Mouse (Mus musculus) limb, embryonic 14.5 days (tissue): ENCODE results near the gene Nlrp6. TPM values are rescaled to one million over a fixed set of nuclear protein-coding genes. Genes with fewer than 3 reads are reported as not detected.
A peak's percentile ranks its signal among the peaks of the same experiment; 100 is the strongest.
"Not testable (repeated sequence)": the region's sequence is repeated elsewhere in the genome, so short reads cannot be mapped to it uniquely, and the experiment has no call there.

Experiments
- ATAC-seq: fragments of 200-750 bp; cut with Nextera tagmentation; 2 replicates; pipeline ENCODE4 v1.8.0; 2017; ENCODE audit warnings: low read depth, moderate number of reproducible peaks, moderate TSS enrichment; ENCODE audit not compliant: low FRiP score
- DNase-seq: peaks from one replicate; pipeline ENCODE4 v3.0.0-alpha.2; 2015; ENCODE audit warnings: low spot score
- H3K27ac ChIP-seq: fragments of 300-500 bp; sonication (generic); replicated peaks from 2 replicates; pipeline ENCODE4 v1.5.1; 2014; ENCODE audit warnings: low read depth, mild to moderate bottlenecking, low read length, moderate library complexity, mixed read lengths
- H3K27me3 ChIP-seq: fragments of 300-500 bp; sonication (generic); 2 replicates; pipeline ENCODE4 v1.6.1; 2014; ENCODE audit warnings: low read length, mixed read lengths; ENCODE audit not compliant: control insufficient read depth, insufficient read depth
- H3K36me3 ChIP-seq: fragments of 300-500 bp; sonication (generic); 2 replicates; pipeline ENCODE4 v1.6.1; 2014; ENCODE audit warnings: mild to moderate bottlenecking, low read length, moderate library complexity, mixed read lengths; ENCODE audit not compliant: control insufficient read depth, insufficient read depth
- H3K4me1 ChIP-seq: fragments of 300-500 bp; sonication (generic); 2 replicates; pipeline ENCODE4 v1.6.1; 2014; ENCODE audit warnings: antibody characterized with exemption, low read length, mixed read lengths; ENCODE audit not compliant: control insufficient read depth, insufficient read depth
- H3K4me2 ChIP-seq: fragments of 300-500 bp; sonication (generic); replicated peaks from 2 replicates; pipeline ENCODE4 v1.6.1; 2014; ENCODE audit warnings: low read depth, mild to moderate bottlenecking, low read length, moderate library complexity; ENCODE audit not compliant: severe bottlenecking
- H3K4me3 ChIP-seq: fragments of 300-500 bp; sonication (generic); replicated peaks from 2 replicates; pipeline ENCODE4 v1.5.1; 2014; ENCODE audit warnings: low read length
- H3K9ac ChIP-seq: fragments of 300-500 bp; sonication (generic); 2 replicates; pipeline ENCODE4 v1.6.1; 2014; ENCODE audit warnings: mild to moderate bottlenecking, low read depth, low read length, moderate library complexity; ENCODE audit not compliant: severe bottlenecking
- H3K9me3 ChIP-seq: fragments of 300-500 bp; sonication (generic); 2 replicates; pipeline ENCODE4 v1.6.1; 2016; ENCODE audit warnings: low read length; ENCODE audit not compliant: control insufficient read depth
- POLR2A ChIP-seq: fragments of 200-500 bp; IDR thresholded peaks from 2 replicates; pipeline ENCODE4 v1.8.0; 2012; ENCODE audit warnings: inconsistent platforms, mild to moderate bottlenecking, moderate library complexity, borderline replicate concordance; ENCODE audit not compliant: insufficient read depth, insufficient read length; ENCODE audit errors: extremely low read depth
- WGBS: fragments of 180-500 bp; shearing (Covaris S2); extraction: QIAGEN DNeasy Blood & Tissue Kit; methylation state at CpG from one replicate; pipeline ENCODE4 v1.1.7; 2014; 5-methylcytosine and 5-hydroxymethylcytosine counted together
- polyA plus RNA-seq, 2 experiments: library from polyadenylated mRNA; depleted of rRNA in 1 of 2; stranded (reverse) in 1 of 2; unstranded in 1 of 2; fragments of >200 nt; fragmentation: Nextera tagmentation in 1 of 2; extraction: Ambion mirVana in 1 of 2; gene quantifications; 2 replicates each; pipeline versions ENCODE4 v1.2.1 to v1.2.3; 2012 to 2014

Nlrp6 gene
- polyA plus RNA-seq, 2 experiments, result 0.05 TPM; not detected in 1

- H3K4me1 ChIP-seq, result peaks cover 23% of the 10 kb centered on the region
- no peak for TF ChIP-seq POLR2A
- no peaks in the 10 kb centered on the region for H3K36me3 ChIP-seq
- 16% methylated on average over 14 of the region's 14 CpGs for WGBS
- 0 out of 2 replicates have a peak overlapping the region, but pooled peaks have one; percentile 10 for H3K4me2 ChIP-seq
- DNase-seq, result peak; percentile 79
- no peaks in the 10 kb centered on the region for H3K9me3 ChIP-seq
- H3K27me3 ChIP-seq, result no peaks in the 10 kb centered on the region
- peak; percentile 64; the same call in 1 of the 2 replicates for ATAC-seq
- no peak overlapping the region for H3K9ac ChIP-seq
- peak overlapping the region; percentile 52 for H3K27ac ChIP-seq
- H3K4me3 ChIP-seq, result no peak overlapping the region
Measured at GRCm38 (mm10) chr7:140973396-140974165, 52.9 kb downstream of the Nlrp6 start.

DNA sequence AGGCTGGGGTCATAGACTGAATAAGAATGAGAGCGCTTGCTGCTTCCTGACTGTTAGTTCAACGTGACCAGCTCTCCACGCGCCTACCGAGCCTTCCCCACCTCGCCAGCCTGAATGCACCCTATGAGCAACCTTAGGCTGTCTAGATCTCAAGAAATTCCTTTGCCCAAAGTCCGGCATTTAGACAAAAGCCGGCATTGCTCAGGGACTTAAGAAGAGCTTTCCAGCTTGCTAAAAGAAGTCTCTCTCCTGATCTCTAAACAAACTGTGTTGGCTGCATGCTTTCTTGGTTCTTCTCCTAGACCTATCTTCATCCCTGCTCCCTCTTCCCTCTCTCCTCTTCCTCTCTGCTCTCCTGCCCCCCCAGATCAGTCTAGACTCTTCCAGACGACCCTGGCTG lies 54.2 kb downstream of the Nlrp6 start:
- WGBS, result 32% methylated on average over 9 of the region's 9 CpGs
- no peaks in the 10 kb centered on the region for H3K27me3 ChIP-seq
- peaks cover 23% of the 10 kb centered on the region for H3K4me1 ChIP-seq
- H3K4me3 ChIP-seq, result no peak overlapping the region
- no peak overlapping the region for H3K4me2 ChIP-seq
- no peak overlapping the region for H3K27ac ChIP-seq
- no peak overlapping the region for H3K9ac ChIP-seq
- no peaks in the 10 kb centered on the region for H3K36me3 ChIP-seq
- TF ChIP-seq POLR2A, result no peak
- ATAC-seq (no peak), DNase-seq (no peak)
- H3K9me3 ChIP-seq, result no peaks in the 10 kb centered on the region

GRCm38 (mm10) chr7:140975465-140975864 lies 54.8 kb downstream of the Nlrp6 start:
- no peaks in the 10 kb centered on the region for H3K9me3 ChIP-seq
- DNase-seq, result no peak
- WGBS, result 17% methylated on average over 3 of the region's 3 CpGs
- no peak for TF ChIP-seq POLR2A
- no peak for ATAC-seq
- H3K27ac ChIP-seq, result no peak overlapping the region
- no peak overlapping the region for H3K4me3 ChIP-seq
- H3K4me1 ChIP-seq, result peaks cover 23% of the 10 kb centered on the region
- H3K27me3 ChIP-seq, result no peaks in the 10 kb centered on the region
- no peak overlapping the region for H3K9ac ChIP-seq
- H3K4me2 ChIP-seq, result no peak overlapping the region
- H3K36me3 ChIP-seq, result no peaks in the 10 kb centered on the region

GRCm38 (mm10) chr7:140976720-140977119 lies 56.0 kb downstream of the Nlrp6 start:
- H3K36me3 ChIP-seq, H3K9ac ChIP-seq, ATAC-seq, H3K27me3 ChIP-seq, H3K4me2 ChIP-seq, H3K9me3 ChIP-seq, H3K27ac ChIP-seq, H3K4me3 ChIP-seq, DNase-seq: not testable (repeated sequence)
- peaks cover 15% of the 10 kb centered on the region for H3K4me1 ChIP-seq
- 94% methylated on average over 9 of the region's 9 CpGs for WGBS

Other genes starting within 250 kb of the Nlrp6 start
- 0.04 and 0.06 TPM in 2 replicates for gene Olfr45, start 239.0 kb upstream of the Nlrp6 start, polyA plus RNA-seq (2012; rRNA removed)
- not detected in 2 replicates for gene Olfr45, start 239.0 kb upstream of the Nlrp6 start, polyA plus RNA-seq (2014; fragmentation: Nextera tagmentation; extraction: Ambion mirVana)
- gene Olfr541, start 223.6 kb upstream of the Nlrp6 start, polyA plus RNA-seq (2012; rRNA removed), result not detected in 2 replicates
- gene Olfr541, start 223.6 kb upstream of the Nlrp6 start, polyA plus RNA-seq (2014; fragmentation: Nextera tagmentation; extraction: Ambion mirVana), result not detected in 2 replicates
- 0.05 and 0.12 TPM in 2 replicates for gene Cyp2e1, start 157.2 kb upstream of the Nlrp6 start, polyA plus RNA-seq (2012; rRNA removed)
- gene Cyp2e1, start 157.2 kb upstream of the Nlrp6 start, polyA plus RNA-seq (2014; fragmentation: Nextera tagmentation; extraction: Ambion mirVana), result not detected in 2 replicates
- gene Syce1, start 133.1 kb upstream of the Nlrp6 start, polyA plus RNA-seq (2012; rRNA removed), result 0.39 and 0.55 TPM in 2 replicates
- 0.54 and 0.66 TPM in 2 replicates for gene Syce1, start 133.1 kb upstream of the Nlrp6 start, polyA plus RNA-seq (2014; fragmentation: Nextera tagmentation; extraction: Ambion mirVana)
- 0.83 and 0.93 TPM in 2 replicates for gene Zfp941, start 98.7 kb upstream of the Nlrp6 start, polyA plus RNA-seq (2012; rRNA removed)
- 1.3 and 1.5 TPM in 2 replicates for gene Zfp941, start 98.7 kb upstream of the Nlrp6 start, polyA plus RNA-seq (2014; fragmentation: Nextera tagmentation; extraction: Ambion mirVana)
- gene Urah, start 85.9 kb upstream of the Nlrp6 start, polyA plus RNA-seq (2012; rRNA removed), result 1.2 and 2.5 TPM in 2 replicates
- 6.2 and 9.0 TPM in 2 replicates for gene Urah, start 85.9 kb upstream of the Nlrp6 start, polyA plus RNA-seq (2014; fragmentation: Nextera tagmentation; extraction: Ambion mirVana)
- not detected in 2 replicates for gene Scgb1c1, start 75.4 kb upstream of the Nlrp6 start, polyA plus RNA-seq (2012; rRNA removed)
- gene Scgb1c1, start 75.4 kb upstream of the Nlrp6 start, polyA plus RNA-seq (2014; fragmentation: Nextera tagmentation; extraction: Ambion mirVana), result not detected in 2 replicates
- gene Odf3, start 73.1 kb upstream of the Nlrp6 start, polyA plus RNA-seq (2012; rRNA removed), result 0.04 TPM in 2 replicates
- not detected in 2 replicates for gene Odf3, start 73.1 kb upstream of the Nlrp6 start, polyA plus RNA-seq (2014; fragmentation: Nextera tagmentation; extraction: Ambion mirVana)
- gene Gm45785, start 64.6 kb upstream of the Nlrp6 start, polyA plus RNA-seq (2012; rRNA removed), result 0.12 TPM in 1 of 2 replicates, not detected in the other
- not detected in 2 replicates for gene Gm45785, start 64.6 kb upstream of the Nlrp6 start, polyA plus RNA-seq (2014; fragmentation: Nextera tagmentation; extraction: Ambion mirVana)
- gene Ric8a, start 63.9 kb upstream of the Nlrp6 start, polyA plus RNA-seq (2012; rRNA removed), result 70.3 and 82.0 TPM in 2 replicates
- 74.0 and 78.9 TPM in 2 replicates for gene Ric8a, start 63.9 kb upstream of the Nlrp6 start, polyA plus RNA-seq (2014; fragmentation: Nextera tagmentation; extraction: Ambion mirVana)
- gene Bet1l, start 63.3 kb upstream of the Nlrp6 start, polyA plus RNA-seq (2012; rRNA removed), result 45.0 and 48.2 TPM in 2 replicates
- 75.1 and 92.8 TPM in 2 replicates for gene Bet1l, start 63.3 kb upstream of the Nlrp6 start, polyA plus RNA-seq (2014; fragmentation: Nextera tagmentation; extraction: Ambion mirVana)
- gene Psmd13, start 38.9 kb upstream of the Nlrp6 start, polyA plus RNA-seq (2012; rRNA removed), result 98.9 and 113 TPM in 2 replicates
- gene Psmd13, start 38.9 kb upstream of the Nlrp6 start, polyA plus RNA-seq (2014; fragmentation: Nextera tagmentation; extraction: Ambion mirVana), result 133 TPM in 2 replicates
- 28.3 and 33.1 TPM in 2 replicates for gene Sirt3, start 38.6 kb upstream of the Nlrp6 start, polyA plus RNA-seq (2012; rRNA removed)
- gene Sirt3, start 38.6 kb upstream of the Nlrp6 start, polyA plus RNA-seq (2014; fragmentation: Nextera tagmentation; extraction: Ambion mirVana), result 20.1 and 22.3 TPM in 2 replicates
- 14.2 and 14.5 TPM in 2 replicates for gene Cox8b, start 20.5 kb upstream of the Nlrp6 start, polyA plus RNA-seq (2012; rRNA removed)
- gene Cox8b, start 20.5 kb upstream of the Nlrp6 start, polyA plus RNA-seq (2014; fragmentation: Nextera tagmentation; extraction: Ambion mirVana), result 17.2 and 32.5 TPM in 2 replicates
- gene Pgghg, start 20.5 kb downstream of the Nlrp6 start, polyA plus RNA-seq (2012; rRNA removed), result 52.8 and 68.8 TPM in 2 replicates
- gene Pgghg, start 20.5 kb downstream of the Nlrp6 start, polyA plus RNA-seq (2014; fragmentation: Nextera tagmentation; extraction: Ambion mirVana), result 26.7 and 31.3 TPM in 2 replicates
- gene Ifitm5, start 29.4 kb downstream of the Nlrp6 start, polyA plus RNA-seq (2012; rRNA removed), result 30.9 and 34.4 TPM in 2 replicates
- gene Ifitm5, start 29.4 kb downstream of the Nlrp6 start, polyA plus RNA-seq (2014; fragmentation: Nextera tagmentation; extraction: Ambion mirVana), result 32.3 and 44.3 TPM in 2 replicates
- gene Gm45717, start 35.0 kb downstream of the Nlrp6 start, polyA plus RNA-seq (2012; rRNA removed), result not detected in 2 replicates
- gene Gm45717, start 35.0 kb downstream of the Nlrp6 start, polyA plus RNA-seq (2014; fragmentation: Nextera tagmentation; extraction: Ambion mirVana), result not detected in 2 replicates
- gene Ifitm2, start 35.1 kb downstream of the Nlrp6 start, polyA plus RNA-seq (2012; rRNA removed), result 1,234 and 1,466 TPM in 2 replicates
- gene Ifitm2, start 35.1 kb downstream of the Nlrp6 start, polyA plus RNA-seq (2014; fragmentation: Nextera tagmentation; extraction: Ambion mirVana), result 1,822 and 1,827 TPM in 2 replicates
- gene Ifitm1, start 46.3 kb downstream of the Nlrp6 start, polyA plus RNA-seq (2012; rRNA removed), result 68.1 and 115 TPM in 2 replicates
- 55.4 and 66.7 TPM in 2 replicates for gene Ifitm1, start 46.3 kb downstream of the Nlrp6 start, polyA plus RNA-seq (2014; fragmentation: Nextera tagmentation; extraction: Ambion mirVana)
- 85.6 and 91.3 TPM in 2 replicates for gene Ifitm3, start 89.9 kb downstream of the Nlrp6 start, polyA plus RNA-seq (2012; rRNA removed)
- gene Ifitm3, start 89.9 kb downstream of the Nlrp6 start, polyA plus RNA-seq (2014; fragmentation: Nextera tagmentation; extraction: Ambion mirVana), result 184 and 201 TPM in 2 replicates
- 1.3 and 1.8 TPM in 2 replicates for gene Ifitm6, start 97.0 kb downstream of the Nlrp6 start, polyA plus RNA-seq (2012; rRNA removed)
- gene Ifitm6, start 97.0 kb downstream of the Nlrp6 start, polyA plus RNA-seq (2014; fragmentation: Nextera tagmentation; extraction: Ambion mirVana), result 1.2 and 1.7 TPM in 2 replicates
- not detected in 2 replicates for gene Gm17387, start 108.2 kb downstream of the Nlrp6 start, polyA plus RNA-seq (2012; rRNA removed)
- not detected in 2 replicates for gene Gm17387, start 108.2 kb downstream of the Nlrp6 start, polyA plus RNA-seq (2014; fragmentation: Nextera tagmentation; extraction: Ambion mirVana)
- 46.5 and 53.7 TPM in 2 replicates for gene B4galnt4, start 140.2 kb downstream of the Nlrp6 start, polyA plus RNA-seq (2012; rRNA removed)
- gene B4galnt4, start 140.2 kb downstream of the Nlrp6 start, polyA plus RNA-seq (2014; fragmentation: Nextera tagmentation; extraction: Ambion mirVana), result 12.3 and 17.1 TPM in 2 replicates
- gene Pkp3, start 157.3 kb downstream of the Nlrp6 start, polyA plus RNA-seq (2012; rRNA removed), result 37.6 and 38.8 TPM in 2 replicates
- 62.4 and 65.9 TPM in 2 replicates for gene Pkp3, start 157.3 kb downstream of the Nlrp6 start, polyA plus RNA-seq (2014; fragmentation: Nextera tagmentation; extraction: Ambion mirVana)
- 2.5 and 3.1 TPM in 2 replicates for gene Sigirr, start 179.7 kb downstream of the Nlrp6 start, polyA plus RNA-seq (2012; rRNA removed)
- 2.7 and 4.0 TPM in 2 replicates for gene Sigirr, start 179.7 kb downstream of the Nlrp6 start, polyA plus RNA-seq (2014; fragmentation: Nextera tagmentation; extraction: Ambion mirVana)
- 6.3 and 8.0 TPM in 2 replicates for gene Ano9, start 196.9 kb downstream of the Nlrp6 start, polyA plus RNA-seq (2012; rRNA removed)
- gene Ano9, start 196.9 kb downstream of the Nlrp6 start, polyA plus RNA-seq (2014; fragmentation: Nextera tagmentation; extraction: Ambion mirVana), result 3.6 and 4.3 TPM in 2 replicates
- gene Ptdss2, start 201.5 kb downstream of the Nlrp6 start, polyA plus RNA-seq (2012; rRNA removed), result 49.2 and 61.0 TPM in 2 replicates
- 67.8 and 68.6 TPM in 2 replicates for gene Ptdss2, start 201.5 kb downstream of the Nlrp6 start, polyA plus RNA-seq (2014; fragmentation: Nextera tagmentation; extraction: Ambion mirVana)